Mouse (Mus musculus): ENCODE measurements at regions not wholly inside any gene's neighbourhood (a gene's known extent, or its start where the extent isn't known, plus 50 kb on each side); places are given as distances from the start of the nearest gene placed in this dataset.

DNA sequence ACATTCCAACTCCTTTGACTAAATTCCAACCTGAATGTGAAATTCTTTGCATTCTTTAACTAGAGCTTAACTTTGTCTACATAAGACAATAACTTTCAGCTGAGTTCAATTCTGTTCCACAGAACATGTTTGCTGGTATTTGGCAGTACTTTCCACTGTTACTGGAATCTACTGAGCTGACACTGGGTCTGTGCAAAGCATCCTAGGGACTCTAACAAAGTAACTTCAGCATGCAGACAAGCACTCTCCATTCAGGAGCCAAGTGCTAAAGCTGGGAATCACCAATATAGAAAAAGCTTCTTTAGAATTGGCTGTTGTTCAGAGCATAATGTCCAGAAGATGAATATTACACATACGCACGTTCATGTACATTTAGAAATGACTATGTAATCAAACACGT is 138.9 kb downstream of the Bche start:
- no peak for TF ChIP-seq CTCF (conservative IDR thresholded peaks at IDR 0.05; ENCODE audit: low read length)
- no peak for TF ChIP-seq POU5F1 (IDR thresholded peaks at IDR 0.05; ENCODE audit: borderline replicate concordance, low read length)
